Mouse (Mus musculus): ENCODE results near the gene Wdr64. TPM values are rescaled to one million over a fixed set of nuclear protein-coding genes. Genes with fewer than 3 reads are reported as not detected.

The Wdr64 gene
- polyA plus RNA-seq (2016; fragmentation: Nextera tagmentation; extraction: Ambion mirVana), result not detected in 2 replicates

DNA sequence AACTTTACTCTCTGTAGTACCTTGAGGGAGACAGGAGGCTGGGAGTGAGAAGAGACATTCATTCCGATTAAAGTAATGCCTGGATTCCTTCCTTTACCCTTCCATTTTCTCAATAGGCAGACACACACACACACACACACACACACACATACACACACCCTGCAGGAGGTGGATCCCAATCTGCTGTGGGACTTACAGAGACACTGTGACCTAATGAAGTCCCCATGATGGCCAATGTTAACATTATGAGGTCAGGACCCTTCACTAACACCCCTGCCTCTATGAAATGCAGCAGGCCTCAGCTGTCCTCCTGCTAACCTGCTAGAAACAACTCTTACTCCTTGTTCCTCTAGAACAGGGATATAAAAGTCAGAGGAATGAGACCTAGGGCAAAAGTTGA, at the start of gene Wdr64:
Gene Wdr64 (plus strand): TSS at position 301 of the 400 bp plus-strand sequence.
- H3K4me2 ChIP-seq, result no peak within 1 kb of the TSS
- WGBS (ENCODE audit: insufficient replicate concordance), result 59% methylated on average over 1 of the region's 1 CpGs
- peaks cover 4% of the 10 kb centered on the region; the same call in 1 of the 2 replicates for H3K4me1 ChIP-seq
- H3K9me3 ChIP-seq (replicated peaks), result no peaks in the 10 kb centered on the region
- no peaks in the 10 kb centered on the region for H3K27me3 ChIP-seq (replicated peaks)
- no peak within 1 kb of the TSS for H3K27ac ChIP-seq
- no peaks in the 10 kb centered on the region for H3K36me3 ChIP-seq
- no peak for ATAC-seq
- no peak within 1 kb of the TSS for H3K4me3 ChIP-seq
- H3K9ac ChIP-seq, result no peak within 1 kb of the TSS

DNA sequence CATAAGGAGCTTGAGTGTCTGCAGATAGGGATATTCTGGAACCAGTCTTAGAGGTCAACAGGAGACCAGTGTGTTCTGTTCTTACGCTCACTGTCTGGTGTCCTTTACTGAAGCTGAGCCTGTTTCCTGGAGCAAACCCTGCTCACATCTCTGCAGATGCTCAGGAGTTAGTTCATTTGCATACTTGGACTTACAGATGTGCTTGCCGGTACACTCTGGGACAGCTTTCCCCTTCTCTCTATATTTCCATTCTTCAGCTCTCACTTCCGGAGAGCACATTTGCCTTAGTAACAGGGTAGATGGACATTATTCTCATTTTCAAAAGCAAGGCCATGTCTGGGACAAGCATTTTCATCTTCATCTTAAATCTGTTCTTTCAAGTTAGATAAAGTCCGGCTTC, 49.8 kb upstream of the Wdr64 start:
- Histone ChIP-seq H3K4me3 (no peak overlapping the region), H3K4me2 (no peak overlapping the region), H3K9ac (no peak overlapping the region), H3K36me3 (no peaks in the 10 kb centered on the region), H3K27ac (no peak overlapping the region), H3K9me3 (replicated peaks) (no peaks in the 10 kb centered on the region), H3K4me1 (no peaks in the 10 kb centered on the region), H3K27me3 (replicated peaks) (no peaks in the 10 kb centered on the region)
- no peak for ATAC-seq
- 82% methylated on average over 4 of the region's 4 CpGs for WGBS (ENCODE audit: insufficient replicate concordance)

GRCm38 (mm10) chr1:175659900-175660299, 38.5 kb upstream of the Wdr64 start:
- 71% methylated on average over 4 of the region's 4 CpGs for WGBS (ENCODE audit: insufficient replicate concordance)
- Histone ChIP-seq H3K9me3 (replicated peaks) (no peaks in the 10 kb centered on the region), H3K4me3 (no peak overlapping the region), H3K27me3 (replicated peaks) (no peaks in the 10 kb centered on the region), H3K27ac (no peak overlapping the region), H3K9ac (no peak overlapping the region), H3K36me3 (no peaks in the 10 kb centered on the region), H3K4me1 (no peaks in the 10 kb centered on the region), H3K4me2 (no peak overlapping the region)
- no peak for ATAC-seq

DNA sequence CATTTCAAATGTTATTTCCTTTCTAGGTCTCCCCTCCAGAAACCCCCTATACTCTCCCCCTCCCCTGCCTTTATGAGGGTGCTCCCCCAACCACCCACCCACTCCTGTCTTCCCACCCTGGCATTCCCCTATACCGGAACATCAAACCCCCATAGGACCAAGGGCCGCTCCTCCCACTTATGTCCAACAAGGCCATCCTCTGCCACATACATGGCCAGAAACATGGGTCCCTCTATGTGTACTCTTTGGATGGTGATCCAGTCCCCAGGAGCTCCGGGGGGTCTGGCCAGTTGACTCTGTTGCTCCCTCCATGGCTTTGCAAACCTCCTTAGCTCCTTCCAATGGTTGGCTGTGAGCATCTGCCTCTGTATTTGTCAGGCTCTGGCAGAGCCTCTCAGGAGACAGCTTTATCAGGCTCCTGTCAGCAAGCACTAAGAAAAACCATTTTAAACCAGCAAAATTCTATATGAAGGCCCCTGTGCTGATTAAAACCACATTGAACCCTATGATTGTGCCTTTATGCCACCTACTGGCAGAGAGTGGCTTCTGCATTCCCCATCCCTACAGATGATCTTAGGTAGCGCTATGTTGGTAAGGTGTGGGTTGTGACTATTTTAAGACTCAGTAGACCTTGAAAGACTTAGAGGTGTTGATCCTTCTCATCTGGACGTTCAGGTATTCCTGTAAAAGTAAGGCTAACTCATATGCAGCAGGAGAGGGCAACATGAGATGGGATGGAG, 29.6 kb upstream of the Wdr64 start:
- Histone ChIP-seq H3K9me3 (replicated peaks) (no peaks in the 10 kb centered on the region), H3K36me3 (no peaks in the 10 kb centered on the region), H3K9ac (no peak overlapping the region), H3K4me2 (no peak overlapping the region), H3K4me1 (no peaks in the 10 kb centered on the region), H3K27ac (no peak overlapping the region), H3K4me3 (no peak overlapping the region), H3K27me3 (replicated peaks) (no peaks in the 10 kb centered on the region)
- WGBS (ENCODE audit: insufficient replicate concordance), result 59% methylated on average over 5 of the region's 5 CpGs
- ATAC-seq, result no peak; the same call in 1 of the 2 replicates

DNA sequence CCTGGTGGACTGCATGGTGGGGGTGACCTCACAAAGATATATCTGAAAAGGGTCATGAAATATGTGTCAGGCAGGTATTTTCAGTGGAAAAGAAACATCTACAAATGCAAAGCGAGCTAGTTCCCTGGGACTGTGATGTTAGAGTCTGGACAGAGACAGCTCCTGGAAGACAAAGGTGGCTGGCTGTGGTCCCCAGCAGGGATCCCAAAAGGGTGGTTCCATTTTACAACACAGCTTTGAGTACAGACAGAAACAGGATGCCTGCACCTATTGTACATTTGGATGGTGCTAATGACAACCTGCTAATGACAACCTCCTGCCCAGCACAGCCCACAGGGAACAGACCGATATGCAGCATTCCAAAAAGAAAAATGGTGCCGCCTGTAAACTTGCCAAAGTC, 28.9 kb upstream of the Wdr64 start:
- no peaks in the 10 kb centered on the region for H3K36me3 ChIP-seq
- H3K9me3 ChIP-seq (replicated peaks), result no peaks in the 10 kb centered on the region
- H3K4me1 ChIP-seq, result no peaks in the 10 kb centered on the region
- no peak for ATAC-seq
- 71% methylated on average over 3 of the region's 3 CpGs for WGBS (ENCODE audit: insufficient replicate concordance)
- H3K4me2 ChIP-seq, result no peak overlapping the region
- no peaks in the 10 kb centered on the region for H3K27me3 ChIP-seq (replicated peaks)
- no peak overlapping the region for H3K27ac ChIP-seq
- no peak overlapping the region for H3K9ac ChIP-seq
- H3K4me3 ChIP-seq, result no peak overlapping the region

DNA sequence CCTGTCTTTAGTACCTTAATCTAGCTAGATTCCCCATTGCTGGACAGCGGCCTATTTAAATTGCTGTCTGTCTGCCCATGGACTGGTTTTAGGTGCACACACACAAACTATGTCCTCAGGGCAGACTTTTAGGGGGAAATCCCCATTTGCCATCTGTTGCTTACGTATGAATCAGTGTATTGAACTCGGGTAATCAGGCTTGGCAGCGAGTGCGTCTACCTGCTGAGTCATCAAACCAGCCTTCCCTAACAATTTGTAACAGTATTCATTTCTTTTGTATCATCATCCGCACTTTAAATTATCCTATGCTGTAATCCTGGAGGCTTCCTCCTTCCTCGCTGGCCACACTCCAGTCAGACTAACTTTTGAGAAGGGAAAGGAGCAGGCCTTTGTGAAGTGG, 28.4 kb upstream of the Wdr64 start:
- Histone ChIP-seq H3K27me3 (replicated peaks) (no peaks in the 10 kb centered on the region), H3K36me3 (no peaks in the 10 kb centered on the region), H3K27ac (no peak overlapping the region), H3K4me2 (no peak overlapping the region), H3K4me1 (no peaks in the 10 kb centered on the region), H3K9ac (no peak overlapping the region), H3K9me3 (replicated peaks) (no peaks in the 10 kb centered on the region), H3K4me3 (no peak overlapping the region)
- ATAC-seq, result no peak
- 77% methylated on average over 7 of the region's 7 CpGs for WGBS (ENCODE audit: insufficient replicate concordance)

- no peak for ATAC-seq
- WGBS (ENCODE audit: insufficient replicate concordance), result 16% methylated on average over 1 of the region's 1 CpGs
Observed at GRCm38 (mm10) chr1:175671626-175672025, 26.8 kb upstream of the Wdr64 start.

GRCm38 (mm10) chr1:175673563-175674325, 24.6 kb upstream of the Wdr64 start:
- Histone ChIP-seq H3K27ac (no peak overlapping the region), H3K4me2 (no peak overlapping the region), H3K4me1 (no peaks in the 10 kb centered on the region), H3K36me3 (no peaks in the 10 kb centered on the region), H3K4me3 (no peak overlapping the region), H3K9ac (no peak overlapping the region), H3K27me3 (replicated peaks) (no peaks in the 10 kb centered on the region), H3K9me3 (replicated peaks) (no peaks in the 10 kb centered on the region)
- 69% methylated on average over 7 of the region's 7 CpGs for WGBS (ENCODE audit: insufficient replicate concordance)
- ATAC-seq, result no peak

More at GRCm38 (mm10) chr1:175671626-175672025, 26.8 kb upstream of the Wdr64 start:
- H3K27me3 ChIP-seq (replicated peaks), result no peaks in the 10 kb centered on the region
- no peaks in the 10 kb centered on the region for H3K9me3 ChIP-seq (replicated peaks)
- H3K36me3 ChIP-seq, result no peaks in the 10 kb centered on the region
- H3K9ac ChIP-seq, result no peak overlapping the region
- no peak overlapping the region for H3K4me3 ChIP-seq
- no peak overlapping the region for H3K4me2 ChIP-seq
- no peak overlapping the region for H3K27ac ChIP-seq
- H3K4me1 ChIP-seq, result no peaks in the 10 kb centered on the region

DNA sequence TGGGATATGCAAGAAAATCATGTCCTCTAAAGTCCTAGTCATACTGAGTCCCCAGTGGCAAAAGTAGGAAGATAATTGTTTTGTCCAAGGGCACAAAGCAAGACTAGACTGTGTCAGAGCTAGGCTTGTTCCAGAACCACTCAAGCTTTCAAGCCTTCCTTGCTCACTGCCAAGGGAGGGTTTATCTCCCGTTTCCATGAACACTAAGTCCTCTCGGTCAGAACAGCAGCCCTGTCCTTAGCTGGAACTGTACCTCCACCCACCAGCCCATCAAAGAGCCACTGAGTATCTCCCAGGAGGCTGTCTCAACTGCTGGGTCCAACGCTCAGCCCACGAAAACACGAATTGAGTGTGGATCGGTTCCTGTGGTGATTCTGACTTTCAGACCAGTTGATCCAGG, 23.3 kb upstream of the Wdr64 start:
- 71% methylated on average over 6 of the region's 6 CpGs for WGBS (ENCODE audit: insufficient replicate concordance)
- no peak for ATAC-seq

DNA sequence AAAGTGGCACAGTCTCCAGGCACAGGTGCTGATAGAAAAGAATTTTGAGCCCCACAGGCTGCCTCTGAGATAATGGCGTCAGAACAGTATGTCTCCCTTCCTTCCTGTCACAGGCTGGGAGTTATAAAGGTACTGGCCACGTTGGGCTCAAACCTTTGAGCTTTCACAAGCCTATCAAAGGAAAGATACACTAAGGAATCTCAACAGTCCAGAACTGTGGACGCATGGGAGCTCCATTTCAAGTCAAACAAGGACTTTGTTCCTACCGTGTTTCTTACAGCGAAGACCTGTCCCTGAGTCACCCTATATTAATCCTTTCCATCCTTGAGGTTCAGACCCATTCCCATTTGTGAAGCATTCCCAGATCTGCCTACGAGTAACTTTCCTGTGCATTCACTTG, 20.9 kb upstream of the Wdr64 start:
- Histone ChIP-seq H3K27me3 (replicated peaks) (no peaks in the 10 kb centered on the region), H3K9me3 (replicated peaks) (no peaks in the 10 kb centered on the region), H3K4me3 (no peak overlapping the region), H3K4me1 (no peaks in the 10 kb centered on the region), H3K9ac (no peak overlapping the region), H3K36me3 (no peaks in the 10 kb centered on the region), H3K27ac (no peak overlapping the region), H3K4me2 (no peak overlapping the region)
- no peak for ATAC-seq
- 64% methylated on average over 6 of the region's 6 CpGs for WGBS (ENCODE audit: insufficient replicate concordance)

More for the DNA sequence above, 23.3 kb upstream of the Wdr64 start:
- Histone ChIP-seq H3K9ac (no peak overlapping the region), H3K4me1 (no peaks in the 10 kb centered on the region), H3K9me3 (replicated peaks) (no peaks in the 10 kb centered on the region), H3K4me3 (no peak overlapping the region), H3K36me3 (no peaks in the 10 kb centered on the region), H3K4me2 (no peak overlapping the region), H3K27me3 (replicated peaks) (no peaks in the 10 kb centered on the region), H3K27ac (no peak overlapping the region)

- Histone ChIP-seq H3K27ac (no peak overlapping the region), H3K27me3 (replicated peaks) (no peaks in the 10 kb centered on the region), H3K9me3 (replicated peaks) (no peaks in the 10 kb centered on the region), H3K9ac (no peak overlapping the region), H3K36me3 (peaks cover 6% of the 10 kb centered on the region; the same call in 1 of the 2 replicates), H3K4me2 (no peak overlapping the region), H3K4me3 (no peak overlapping the region), H3K4me1 (no peaks in the 10 kb centered on the region)
- 66% methylated on average over 6 of the region's 6 CpGs for WGBS (ENCODE audit: insufficient replicate concordance)
- no peak for ATAC-seq
Observed at GRCm38 (mm10) chr1:175680995-175681394, 17.4 kb upstream of the Wdr64 start.

DNA sequence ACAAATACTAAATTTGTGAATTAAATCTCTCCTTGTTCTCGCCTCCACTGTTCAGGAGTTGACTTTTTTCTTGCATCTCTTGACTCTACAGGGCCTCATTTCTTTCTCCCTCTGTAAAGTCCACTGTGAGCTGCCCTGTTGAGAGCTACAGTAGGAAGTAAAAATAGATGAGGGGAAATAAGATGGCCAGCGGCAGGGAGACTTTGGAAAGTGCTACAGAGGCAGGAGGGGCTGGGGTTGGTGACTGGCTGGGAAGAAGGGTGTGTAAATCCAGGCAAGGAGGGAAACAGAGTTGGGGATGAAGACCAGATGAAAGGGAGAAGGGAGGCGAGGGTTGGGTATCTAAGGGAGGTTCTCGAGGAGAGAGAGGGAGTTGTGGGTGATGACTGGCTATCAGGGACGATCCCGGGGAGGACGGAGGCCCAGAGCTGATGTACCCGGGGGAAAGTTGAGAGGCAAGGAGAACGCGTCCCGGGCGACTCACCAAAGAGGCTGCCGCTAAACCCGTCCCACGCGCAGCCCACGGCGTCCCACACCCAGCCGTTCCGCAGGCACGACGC, 6.6 kb upstream of the Wdr64 start:
- Histone ChIP-seq H3K27me3 (replicated peaks) (no peaks in the 10 kb centered on the region), H3K9ac (peak overlapping the region; percentile 82), H3K27ac (peak overlapping the region; percentile 76), H3K36me3 (peaks cover 13% of the 10 kb centered on the region; the same call in 1 of the 2 replicates), H3K9me3 (replicated peaks) (no peaks in the 10 kb centered on the region), H3K4me3 (peak overlapping the region; percentile 75), H3K4me1 (peaks cover 27% of the 10 kb centered on the region), H3K4me2 (peak overlapping the region; percentile 98)
- WGBS (ENCODE audit: insufficient replicate concordance), result 2% methylated on average over 22 of the region's 22 CpGs
- ATAC-seq, result no peak; the same call in 1 of the 2 replicates
